Mouse (Mus musculus) MEL (cell line): ENCODE measurements around the gene Olfr1261.

Experiments used
- CHD2 ChIP-seq: IDR thresholded peaks from 2 replicates; pipeline ENCODE4 v1.6.1; 2011; ENCODE audit warnings: low read length, improper control_type of control experiment
- CTCF ChIP-seq, 3 experiments: IDR thresholded peaks in 2 of 3; conservative IDR thresholded peaks in 1 of 3; 2 replicates each; pipeline ENCODE4 v1.5.1; 2011 to 2012; ENCODE audit warnings: low read length in 3 of 3, low read depth in 2 of 3, mild to moderate bottlenecking in 2 of 3, improper control_type of control experiment in 1 of 3, inconsistent platforms in 1 of 3, mixed read lengths in 1 of 3, moderate library complexity in 1 of 3; ENCODE audit not compliant: control insufficient read depth in 1 of 3, insufficient read depth in 1 of 3, poor library complexity in 1 of 3, severe bottlenecking in 1 of 3
- ETS1 ChIP-seq: IDR thresholded peaks from 2 replicates; pipeline ENCODE4 v1.6.1; 2012; ENCODE audit warnings: low read depth, mild to moderate bottlenecking, inconsistent platforms, low read length, improper control_type of control experiment, moderate library complexity
- JUND ChIP-seq: IDR thresholded peaks from 2 replicates; pipeline ENCODE4 v1.6.1; 2011; ENCODE audit warnings: low read depth, mild to moderate bottlenecking, improper control_type of control experiment, low read length
- POLR2A ChIP-seq, 2 experiments: IDR thresholded peaks; 2 replicates each; pipeline ENCODE4 v1.6.1; 2011 to 2012; ENCODE audit warnings: low read length in 2 of 2, mild to moderate bottlenecking in 2 of 2, control low read depth in 1 of 2, improper control_type of control experiment in 1 of 2, low read depth in 1 of 2, moderate library complexity in 1 of 2; ENCODE audit not compliant: control insufficient read depth in 1 of 2, insufficient read depth in 1 of 2, poor library complexity in 1 of 2
- POLR2AphosphoS2 ChIP-seq: IDR thresholded peaks from 2 replicates; pipeline ENCODE4 v1.6.1; 2011; ENCODE audit warnings: low read length, improper control_type of control experiment
- TBP ChIP-seq: IDR thresholded peaks from 2 replicates; pipeline ENCODE4 v1.8.0; 2011; ENCODE audit warnings: low read depth, low read length, improper control_type of control experiment
- USF2 ChIP-seq, 2 experiments: IDR thresholded peaks; 2 replicates each; pipeline ENCODE4 v1.6.1; 2011 to 2012; ENCODE audit warnings: improper control_type of control experiment in 2 of 2, low read length in 2 of 2, borderline replicate concordance in 1 of 2, inconsistent platforms in 1 of 2, low read depth in 1 of 2, mild to moderate bottlenecking in 1 of 2; ENCODE audit not compliant: insufficient read depth in 1 of 2
- ZKSCAN1 ChIP-seq: IDR thresholded peaks from 2 replicates; pipeline ENCODE4 v1.6.1; 2012; ENCODE audit warnings: low read depth, mild to moderate bottlenecking, inconsistent platforms, low read length, improper control_type of control experiment, moderate library complexity

DNA sequence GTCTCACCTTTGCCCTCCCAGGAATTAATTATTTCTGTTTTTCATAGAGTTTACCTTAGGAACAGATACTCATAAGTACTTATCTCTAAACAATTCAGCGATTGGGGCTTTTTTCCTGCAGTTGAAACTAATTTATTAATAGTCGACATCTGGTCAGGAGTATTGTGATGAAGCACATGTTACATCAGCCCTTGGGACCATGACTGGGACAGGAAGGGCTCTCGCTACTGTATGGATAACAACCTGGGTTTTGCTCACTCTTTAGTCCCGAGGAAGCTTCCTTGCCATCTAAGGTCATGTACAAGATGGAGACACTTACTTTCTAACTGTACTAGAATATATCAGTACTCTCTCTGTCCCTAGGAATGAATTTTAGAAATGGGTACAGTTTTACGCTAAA lies 42.5 kb upstream of the Olfr1261 start, which contains the start of gene Olfr1259:
- TF ChIP-seq POLR2AphosphoS2: no peak
- TF ChIP-seq TBP: no peak
- no peak for TF ChIP-seq USF2 (IDR thresholded peaks at IDR 0.05; ENCODE audit: borderline replicate concordance in 1 of 2, insufficient read depth in 1 of 2, low read depth in 1 of 2, low read length in 2 of 2)
- no peak for TF ChIP-seq ZKSCAN1
- TF ChIP-seq CTCF (IDR thresholded peaks at IDR 0.05 in 2 of 3, conservative IDR thresholded peaks at IDR 0.05 in 1 of 3; ENCODE audit: control insufficient read depth in 1 of 3, insufficient read depth in 1 of 3, low read depth in 2 of 3, low read length in 3 of 3, poor library complexity in 1 of 3, severe bottlenecking in 1 of 3): no peak
- TF ChIP-seq JUND: no peak
- TF ChIP-seq POLR2A (IDR thresholded peaks at IDR 0.05; ENCODE audit: control insufficient read depth in 1 of 2, insufficient read depth in 1 of 2, low read depth in 1 of 2, low read length in 2 of 2, poor library complexity in 1 of 2): no peak
- no peak for TF ChIP-seq CHD2
- no peak for TF ChIP-seq ETS1
